Mouse (Mus musculus) G1E-ER4 (cell line): Measurements from ENCODE around the gene Slc41a3. TPM values are rescaled to one million over a fixed set of nuclear protein-coding genes. Genes with fewer than 3 reads are reported as not detected.

Experiments used
- GATA1 ChIP-seq: IDR thresholded peaks from one replicate; pipeline ENCODE4 v1.8.0; 2012; ENCODE audit warnings: low read length, inconsistent platforms
- polyA plus RNA-seq: library from polyadenylated mRNA; stranded (reverse); fragments of >175 nt; gene quantifications from 2 replicates; pipeline ENCODE4 v1.2.3, GENCODE M21; 2012

Gene Slc41a3
- polyA plus RNA-seq, 1 experiment: 55.8 TPM

DNA sequence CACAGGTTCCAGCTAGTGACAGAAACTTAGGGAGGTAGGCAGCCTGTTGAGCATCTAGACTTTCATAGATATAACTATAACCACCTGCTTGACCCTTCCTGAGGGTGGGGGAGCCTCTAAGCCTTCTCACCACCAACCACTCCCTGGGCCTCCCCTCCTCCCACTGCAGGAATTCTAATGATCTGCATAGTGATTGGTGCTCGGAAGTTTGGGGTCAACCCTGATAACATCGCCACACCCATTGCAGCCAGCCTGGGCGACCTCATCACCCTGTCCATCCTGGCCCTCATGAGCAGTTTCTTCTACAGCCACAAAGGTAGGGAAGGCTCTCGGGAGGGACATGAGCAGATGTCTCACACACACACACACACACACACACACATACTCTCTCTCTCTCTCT is 30.6 kb downstream of the Slc41a3 start:
- no peak for TF ChIP-seq GATA1

DNA sequence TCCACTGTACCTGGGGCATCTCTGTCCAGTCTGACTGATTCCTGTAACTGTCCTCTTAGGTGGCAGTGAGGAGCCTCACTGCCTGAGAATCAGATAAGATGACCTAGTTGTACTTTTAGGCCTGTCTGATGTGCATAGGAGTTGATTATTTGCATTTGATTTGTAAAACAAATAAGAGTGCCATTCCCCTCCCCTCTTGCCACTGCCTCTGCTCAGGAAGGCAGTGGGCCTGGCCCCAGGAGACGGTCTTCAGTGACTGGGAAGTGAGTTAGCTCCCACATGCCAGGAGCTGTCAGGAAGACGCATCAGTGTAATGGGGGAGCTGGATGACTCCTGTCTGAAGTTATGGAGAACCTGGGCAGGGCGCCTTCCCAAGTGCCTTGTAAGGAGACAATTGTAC is 31.1 kb downstream of the Slc41a3 start:
- no peak for TF ChIP-seq GATA1

DNA sequence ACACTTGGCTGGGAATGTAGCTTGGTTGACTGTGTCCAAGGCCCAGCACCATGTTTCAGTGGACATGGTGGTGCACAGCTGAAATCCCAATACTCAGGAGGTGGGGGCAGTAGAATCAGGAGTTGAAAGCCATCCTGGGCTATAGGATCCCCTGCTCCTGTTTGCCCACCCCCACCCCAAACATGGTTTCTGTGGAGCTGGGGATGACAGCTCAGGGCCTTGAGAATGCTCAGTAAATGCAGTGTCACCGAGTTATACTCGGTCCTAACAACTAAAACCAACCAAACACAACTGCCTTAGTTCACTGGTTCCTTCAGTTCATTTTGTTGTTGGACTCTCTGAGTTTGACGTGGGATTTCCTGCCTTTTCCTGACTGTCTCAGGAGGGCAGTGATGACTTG is 38.5 kb downstream of the Slc41a3 start:
- no peak for TF ChIP-seq GATA1

DNA sequence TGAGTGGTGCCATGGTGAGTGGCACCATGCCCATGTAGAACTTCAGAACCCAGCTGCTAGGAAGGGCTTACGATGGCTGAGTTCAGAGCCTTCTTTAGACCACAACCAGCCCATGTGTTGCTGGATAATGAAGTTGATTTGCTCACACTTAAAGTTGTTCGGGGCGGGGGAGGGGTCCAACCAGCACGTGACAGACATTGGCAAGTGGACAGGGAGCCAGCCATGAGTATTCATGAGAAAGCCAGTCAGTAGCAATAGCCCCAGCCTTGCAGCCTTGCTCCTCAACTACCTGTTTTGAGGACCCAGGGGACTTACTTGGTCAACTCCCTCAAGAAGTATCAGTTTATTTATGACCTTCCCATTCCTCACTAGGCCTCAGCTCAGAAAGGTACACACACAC is 40.4 kb downstream of the Slc41a3 start:
- TF ChIP-seq GATA1: no peak

DNA sequence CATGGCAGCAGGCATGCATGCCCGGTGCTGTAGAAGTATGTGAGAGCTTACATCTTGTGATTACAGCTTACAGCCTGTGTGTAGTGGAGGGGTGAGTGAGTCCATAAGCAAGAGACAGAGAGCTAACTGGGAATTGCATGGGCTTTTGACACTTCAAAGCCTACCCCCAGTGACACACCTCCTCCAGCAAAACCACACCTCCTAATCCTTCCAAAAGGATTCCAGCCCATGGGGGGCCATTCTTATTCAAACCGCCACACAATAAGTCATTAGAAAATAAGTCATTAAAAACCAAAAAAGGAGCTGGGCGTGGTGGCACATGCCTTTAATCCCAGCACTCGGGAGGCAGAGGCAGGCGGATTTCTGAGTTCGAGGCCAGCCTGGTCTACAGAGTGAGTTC is 43.9 kb downstream of the Slc41a3 start:
- TF ChIP-seq GATA1: no peak

DNA sequence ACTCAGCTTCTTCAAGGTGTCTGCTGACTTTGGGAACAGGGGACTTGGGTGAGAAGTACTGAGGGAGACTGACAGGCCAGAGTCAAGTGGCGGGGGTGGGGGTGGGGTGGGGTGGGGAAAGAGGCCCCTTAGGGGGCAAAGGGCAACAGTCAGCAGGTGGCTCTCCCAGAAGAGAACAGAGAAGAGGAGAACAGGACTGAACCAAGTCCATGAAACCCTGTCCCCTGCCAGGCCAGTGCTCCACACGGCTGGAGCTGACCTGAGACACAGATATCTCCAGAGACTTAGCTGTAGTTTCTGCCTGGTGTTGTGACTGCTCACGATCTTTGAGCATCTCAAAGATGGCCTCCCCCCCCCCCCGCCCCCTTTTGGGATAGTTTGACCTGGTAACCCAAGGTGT is 44.8 kb downstream of the Slc41a3 start:
- TF ChIP-seq GATA1: no peak

DNA sequence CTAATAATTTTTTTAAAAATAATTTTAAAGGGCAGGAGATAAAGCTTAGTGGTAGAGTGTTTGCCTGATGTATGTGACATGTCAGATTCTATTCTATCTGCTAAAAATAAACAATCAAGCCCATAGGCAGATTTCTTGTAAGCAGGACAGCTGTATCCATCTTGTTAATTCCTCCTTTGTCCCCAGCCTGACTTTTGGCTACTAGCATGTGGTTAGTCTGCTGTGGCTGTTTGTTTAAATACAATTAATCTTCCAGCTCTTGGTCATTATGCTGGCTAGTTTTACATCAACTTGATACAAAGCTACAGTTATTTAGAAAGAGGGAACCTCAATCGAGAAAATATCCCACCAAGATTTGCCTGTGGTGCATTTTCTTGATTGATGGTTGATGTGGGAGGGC is 46.1 kb downstream of the Slc41a3 start:
- no peak for TF ChIP-seq GATA1

DNA sequence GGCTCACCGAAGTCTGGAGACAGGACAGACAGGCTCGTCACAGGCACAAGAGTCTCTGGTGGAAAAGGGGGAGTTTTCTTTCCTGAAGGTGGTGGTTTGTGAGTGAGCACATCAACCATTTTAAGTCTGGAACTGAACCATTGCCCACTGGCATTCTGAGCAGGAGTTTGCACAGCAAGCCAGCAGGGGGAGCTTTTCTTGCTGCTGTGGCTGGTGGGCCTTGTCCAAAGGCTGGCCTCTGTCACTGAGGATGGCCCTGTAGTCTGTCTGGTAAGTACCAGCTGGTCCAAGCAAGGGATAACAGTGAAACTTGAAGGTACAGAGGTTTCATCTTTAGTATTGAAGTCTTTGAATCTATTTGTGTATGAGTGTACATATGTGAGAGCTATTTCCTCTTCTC is 49.2 kb downstream of the Slc41a3 start:
- no peak for TF ChIP-seq GATA1

DNA sequence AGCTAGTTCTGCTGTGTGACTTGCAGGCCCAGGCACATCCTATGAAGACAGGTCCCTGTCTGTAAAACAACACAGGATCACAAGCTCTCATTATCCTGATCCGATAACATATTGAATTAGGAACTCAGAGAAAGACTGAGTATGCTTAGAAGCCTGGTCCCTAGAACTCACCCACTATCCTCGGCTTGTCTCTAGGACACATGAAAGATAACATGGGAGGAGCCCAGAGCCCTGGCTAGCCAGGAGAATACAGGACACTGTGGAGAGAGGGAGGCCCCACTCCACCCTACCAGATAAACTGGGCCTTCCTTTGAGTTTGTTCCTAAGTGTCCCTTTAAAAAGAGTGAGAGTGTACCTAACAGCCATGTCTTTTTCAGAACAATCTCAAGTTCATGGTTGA is 55.4 kb downstream of the Slc41a3 start:
- TF ChIP-seq GATA1: no peak

DNA sequence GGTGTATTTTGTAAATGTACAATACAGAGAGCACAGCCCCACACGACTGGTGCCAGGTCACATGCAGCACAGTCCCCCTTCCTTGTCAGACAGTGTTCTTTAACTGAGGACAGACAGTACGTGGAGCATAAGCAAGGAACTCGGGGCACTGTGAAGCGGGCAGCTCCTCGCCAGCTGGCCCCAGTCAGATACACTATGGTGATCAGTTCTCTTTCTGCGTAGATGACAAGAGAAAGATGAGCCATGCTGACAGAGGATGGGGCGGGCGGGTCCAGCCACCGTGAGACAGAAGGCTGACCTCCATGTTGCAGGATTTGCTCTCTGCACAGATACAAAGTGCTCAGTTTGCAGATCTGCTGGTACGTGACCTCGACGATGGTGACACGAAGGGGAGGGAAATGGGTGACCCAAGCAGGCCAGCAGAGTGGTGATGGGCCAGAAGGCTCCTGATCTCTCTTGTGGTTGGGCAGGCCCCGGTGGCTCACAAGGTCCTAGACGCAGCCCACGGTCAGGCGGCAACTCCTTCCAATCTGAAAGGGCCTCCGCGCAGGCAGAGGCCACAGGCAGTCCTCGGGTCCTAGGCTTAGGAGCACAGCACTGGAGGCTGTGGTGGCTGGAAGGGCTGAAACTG is 56.0 kb downstream of the Slc41a3 start:
- no peak for TF ChIP-seq GATA1

DNA sequence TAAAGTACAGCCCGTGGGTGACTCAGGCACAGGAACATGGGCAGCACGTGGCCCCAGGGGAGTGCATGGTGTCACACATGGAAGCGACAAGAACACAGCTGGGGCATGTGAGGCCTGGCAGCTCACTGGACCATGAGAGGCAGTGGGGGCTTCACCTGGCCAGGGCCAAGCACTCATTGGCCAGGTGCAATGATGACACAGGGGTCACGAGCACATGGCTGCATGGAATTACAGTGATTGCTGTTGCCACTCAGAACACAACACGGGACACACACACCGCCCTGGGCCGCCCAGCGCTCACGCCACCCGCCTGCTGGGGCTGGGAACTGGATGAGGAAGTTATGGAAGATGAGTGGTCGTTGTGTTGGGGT is 56.5 kb downstream of the Slc41a3 start:
- TF ChIP-seq GATA1: no peak

DNA sequence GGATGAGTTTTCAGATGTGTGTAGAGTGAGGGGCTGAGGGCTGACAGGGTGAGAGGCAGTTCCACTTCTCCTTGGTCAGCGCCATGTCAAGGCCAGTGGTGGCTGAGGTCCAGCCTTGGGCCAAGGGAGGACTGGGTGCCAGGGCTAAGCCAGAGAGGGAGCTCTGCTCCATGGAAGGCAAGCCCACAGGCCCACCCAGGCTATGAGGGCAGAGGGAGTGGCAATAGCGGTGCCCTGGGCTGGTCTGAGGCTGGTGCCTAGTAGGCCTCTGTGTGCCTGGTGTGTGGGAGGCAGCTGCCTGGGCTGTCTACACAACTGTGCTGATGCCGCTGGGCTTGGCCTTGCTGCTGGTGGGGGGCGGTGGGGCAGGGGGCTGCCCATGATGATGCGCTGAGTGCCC is 57.6 kb downstream of the Slc41a3 start:
- TF ChIP-seq GATA1: no peak

DNA sequence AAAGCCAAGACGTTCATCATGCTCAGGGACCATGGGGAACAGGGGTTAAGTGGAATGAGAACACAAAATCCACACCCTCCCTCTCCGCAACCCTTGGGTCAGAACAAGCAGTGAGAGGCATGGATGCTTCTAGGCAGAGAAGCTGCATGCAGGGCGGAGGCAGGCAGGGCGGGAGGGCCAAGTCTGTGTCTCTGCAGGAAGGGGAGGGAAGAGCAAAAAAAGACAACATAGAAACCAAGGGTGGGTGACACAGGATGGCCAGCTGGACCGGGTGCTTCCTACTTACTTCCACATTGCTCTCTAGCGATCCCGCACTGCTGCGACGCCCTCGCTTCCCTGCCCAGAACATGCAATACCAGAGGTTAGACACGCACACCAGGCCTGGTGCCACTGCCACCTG is 59.2 kb downstream of the Slc41a3 start:
- TF ChIP-seq GATA1: no peak

DNA sequence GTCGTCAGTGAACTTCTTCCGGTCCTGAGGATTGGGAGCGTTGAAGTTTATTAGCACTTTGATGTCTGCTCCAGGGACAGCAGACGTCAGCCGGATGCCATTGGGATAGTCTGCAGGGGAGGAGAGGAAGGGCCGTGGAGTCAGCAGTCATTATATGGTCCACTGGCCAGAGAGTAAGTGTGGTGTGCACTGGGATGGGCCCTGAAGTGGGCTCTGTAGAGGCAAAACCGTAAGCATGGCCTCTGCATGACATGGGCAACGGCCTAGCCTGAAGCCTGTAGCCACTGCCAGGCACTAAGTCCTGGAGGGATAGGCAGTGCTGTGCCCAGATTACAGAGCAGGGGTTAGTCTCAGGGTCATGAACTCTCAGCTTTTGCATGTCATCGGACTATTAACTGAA is 64.2 kb downstream of the Slc41a3 start:
- TF ChIP-seq GATA1: no peak

DNA sequence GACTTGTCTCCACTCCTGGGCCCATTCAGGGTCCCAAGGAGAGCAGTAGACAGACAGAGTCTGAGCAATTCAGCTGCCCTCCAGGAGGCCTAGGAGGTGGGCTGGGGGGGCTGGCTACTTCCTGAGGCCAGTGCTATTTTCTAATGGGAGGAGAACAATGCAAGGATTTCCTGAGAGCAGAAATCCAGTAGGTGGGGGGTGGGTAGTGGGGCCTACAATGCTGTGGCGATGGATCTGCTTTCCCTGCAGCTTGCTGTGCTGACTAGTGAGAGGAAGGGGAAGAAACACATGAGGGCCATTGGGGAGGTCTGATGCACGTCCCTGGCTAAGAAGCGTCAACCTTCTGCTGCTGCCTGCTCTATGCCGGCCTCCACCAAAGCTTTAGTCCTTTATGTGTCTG is 74.2 kb downstream of the Slc41a3 start:
- TF ChIP-seq GATA1: no peak

DNA sequence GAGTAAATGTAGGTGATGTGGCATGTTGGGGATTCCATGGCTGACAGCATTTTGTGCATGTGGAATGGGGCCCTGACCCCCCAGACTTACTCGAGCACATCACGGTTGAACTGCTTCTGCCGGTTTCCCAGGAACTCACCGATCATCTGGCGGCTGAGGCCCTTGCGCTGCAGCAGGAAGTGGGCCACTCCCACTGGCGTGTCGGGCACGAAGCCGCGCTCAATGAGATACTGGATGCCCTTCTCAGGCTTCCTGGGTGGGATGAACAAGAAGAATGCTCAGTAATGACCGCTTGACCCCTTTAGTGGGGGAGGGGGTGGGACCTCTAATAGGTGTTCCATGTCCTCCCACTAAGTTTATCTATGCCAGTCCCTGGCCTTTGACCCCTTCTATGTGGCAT is 75.9 kb downstream of the Slc41a3 start:
- no peak for TF ChIP-seq GATA1

DNA sequence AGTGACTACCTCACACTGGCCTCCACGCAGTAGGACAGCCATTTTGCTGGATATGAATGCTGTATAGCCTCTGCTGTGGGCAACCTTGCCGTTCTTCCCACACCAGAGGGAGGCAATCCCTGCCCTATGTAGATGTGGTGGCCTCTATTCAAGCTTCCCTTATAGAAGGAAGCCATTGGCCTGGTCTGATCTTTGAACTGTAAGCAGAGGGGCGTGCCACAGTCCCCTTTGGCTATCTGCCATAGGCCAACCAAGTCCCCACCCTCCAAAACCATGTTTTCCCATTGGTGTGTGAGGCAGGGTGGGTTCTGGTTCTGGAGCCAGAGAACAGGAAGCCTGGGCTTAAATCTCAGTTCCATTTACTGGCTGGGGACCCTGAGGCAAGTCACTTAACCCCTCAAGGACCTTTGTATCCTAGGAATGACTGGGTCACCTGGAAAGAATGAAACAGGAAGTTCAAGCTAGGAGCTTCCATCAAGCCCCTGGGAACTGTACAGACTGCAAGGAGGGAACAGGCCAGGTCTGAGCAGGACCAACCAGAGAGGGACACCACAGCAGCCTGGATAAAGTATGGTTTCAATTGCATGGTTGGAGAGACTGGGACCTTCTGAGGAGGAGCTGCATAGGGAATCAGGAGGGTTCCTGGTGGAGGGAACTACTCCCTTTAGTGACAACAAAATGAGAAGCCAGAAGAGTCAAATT is 79.5 kb downstream of the Slc41a3 start:
- no peak for TF ChIP-seq GATA1

DNA sequence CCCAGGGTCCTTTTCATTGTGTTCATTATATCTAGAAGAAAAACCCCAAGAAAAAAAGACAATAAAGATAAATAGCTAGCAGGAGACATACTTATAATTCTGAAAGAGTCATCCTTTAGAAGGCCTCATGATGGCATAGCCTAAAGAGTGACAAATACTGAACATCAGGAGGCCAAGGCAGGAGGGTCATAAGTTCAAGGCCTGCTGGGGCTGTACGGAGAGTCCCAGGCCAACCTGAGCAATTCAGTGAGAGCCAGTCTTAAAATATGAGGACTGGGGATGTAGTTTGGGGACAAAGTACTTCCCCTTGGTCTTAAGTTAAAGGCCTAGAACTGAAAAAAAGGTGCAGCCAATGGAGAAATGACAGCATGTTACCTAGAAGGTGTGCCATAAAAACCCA is 82.3 kb downstream of the Slc41a3 start:
- no peak for TF ChIP-seq GATA1
